Mouse (Mus musculus): ENCODE data around the gene Nacc2. TPM values are rescaled to one million over a fixed set of nuclear protein-coding genes. Genes with fewer than 3 reads are reported as not detected.

Gene Nacc2
- polyA plus RNA-seq, 1 experiment from 2014 or later, result 37.0 TPM

- TF ChIP-seq CTCF (IDR thresholded peaks at IDR 0.05), result no peak
- ChIA-PET CTCF (no interaction called here), POLR2A (interaction anchor here (0.6 kb wide), 1 partner anchor 10 kb away, joined by 7 read pairs; no protein-coding TSS in a partner anchor)
- in situ Hi-C loops (cut with MboI; ENCODE audit: low pct_unique_long_range_greater_than_20kb), result loop anchor here (5.0 kb wide), 1 partner anchor 81 kb away; no protein-coding TSS in a partner anchor
- no peak for DNase-seq (ENCODE audit: low read depth, low spot score)
- no peak for ATAC-seq
- H3K27me3 ChIP-seq, result no peaks in the 10 kb centered on the region
Measured at GRCm38 (mm10) chr2:26061018-26061666, 61.9 kb downstream of the Nacc2 start.

GRCm38 (mm10) chr2:26057053-26057452 lies 66.0 kb downstream of the Nacc2 start:
- no peak for DNase-seq (ENCODE audit: low read depth, low spot score)
- no peak for ATAC-seq
- CTCF ChIA-PET, result interaction anchor here (1.9 to 3.8 kb wide), 3 partner anchors 14 to 84 kb away, joined by 4 to 15 read pairs (median 5); no protein-coding TSS in a partner anchor
- POLR2A ChIA-PET, result interaction anchor here (1.5 kb wide), 1 partner anchor 10 kb away, joined by 4 read pairs; no protein-coding TSS in a partner anchor
- in situ Hi-C loops (cut with MboI; ENCODE audit: low pct_unique_long_range_greater_than_20kb), result no loop called here
- no peaks in the 10 kb centered on the region for H3K27me3 ChIP-seq
- no peak for TF ChIP-seq CTCF (IDR thresholded peaks at IDR 0.05)

- ChIA-PET CTCF (interaction anchor here (0.8 to 3.8 kb wide), 7 partner anchors 14 to 94 kb away, joined by 3 to 15 read pairs (median 4); no protein-coding TSS in a partner anchor), POLR2A (interaction anchor here (1.1 to 1.5 kb wide), 2 partner anchors 11 to 85 kb away, joined by 4 to 5 read pairs; no protein-coding TSS in a partner anchor)
Measured at GRCm38 (mm10) chr2:26056226-26056625, 66.8 kb downstream of the Nacc2 start.

GRCm38 (mm10) chr2:26055747-26056102 lies 67.3 kb downstream of the Nacc2 start:
- ATAC-seq, result no peak
- CTCF ChIA-PET, result interaction anchor here (0.9 to 3.8 kb wide), 15 partner anchors 9 to 98 kb away, joined by 3 to 17 read pairs (median 5); no protein-coding TSS in a partner anchor
- DNase-seq (ENCODE audit: low read depth, low spot score), result no peak
- POLR2A ChIA-PET, result interaction anchor here (1.1 kb wide), 2 partner anchors 11 to 85 kb away, joined by 4 to 5 read pairs; no protein-coding TSS in a partner anchor
- in situ Hi-C loops (cut with MboI; ENCODE audit: low pct_unique_long_range_greater_than_20kb), result no loop called here
- no peaks in the 10 kb centered on the region for H3K27me3 ChIP-seq
- no peak for TF ChIP-seq CTCF (IDR thresholded peaks at IDR 0.05)

More at GRCm38 (mm10) chr2:26056226-26056625, 66.8 kb downstream of the Nacc2 start:
- in situ Hi-C loops (cut with MboI; ENCODE audit: low pct_unique_long_range_greater_than_20kb), result no loop called here
- ATAC-seq (no peak), DNase-seq (ENCODE audit: low read depth, low spot score) (no peak)
- no peaks in the 10 kb centered on the region for H3K27me3 ChIP-seq
- no peak for TF ChIP-seq CTCF (IDR thresholded peaks at IDR 0.05)

GRCm38 (mm10) chr2:26055046-26055746 lies 67.8 kb downstream of the Nacc2 start:
- H3K27me3 ChIP-seq, result no peaks in the 10 kb centered on the region
- CTCF ChIA-PET, result interaction anchor here (0.7 to 3.8 kb wide), 20 partner anchors 9 to 99 kb away, joined by 3 to 17 read pairs (median 4); no protein-coding TSS in a partner anchor
- no peak for ATAC-seq
- POLR2A ChIA-PET, result interaction anchor here (1.1 kb wide), 2 partner anchors 12 to 86 kb away, joined by 4 to 5 read pairs; no protein-coding TSS in a partner anchor
- no peak for DNase-seq (ENCODE audit: low read depth, low spot score)
- TF ChIP-seq CTCF (IDR thresholded peaks at IDR 0.05), result no peak
- in situ Hi-C loops (cut with MboI; ENCODE audit: low pct_unique_long_range_greater_than_20kb), result no loop called here

- in situ Hi-C loops (cut with MboI; ENCODE audit: low pct_unique_long_range_greater_than_20kb), result no loop called here
- TF ChIP-seq CTCF (IDR thresholded peaks at IDR 0.05), result no peak
- no peak for ATAC-seq
- POLR2A ChIA-PET, result interaction anchor here (0.8 kb wide), 1 partner anchor 18 kb away, joined by 3 read pairs; no protein-coding TSS in a partner anchor
- DNase-seq (ENCODE audit: low read depth, low spot score), result no peak
- H3K27me3 ChIP-seq, result no peaks in the 10 kb centered on the region
- CTCF ChIA-PET, result interaction anchor here (0.7 kb wide), 1 partner anchor 57 kb away, joined by 3 read pairs; no protein-coding TSS in a partner anchor
Measured at GRCm38 (mm10) chr2:26052806-26053205, 70.2 kb downstream of the Nacc2 start.

GRCm38 (mm10) chr2:26048816-26049215 lies 74.2 kb downstream of the Nacc2 start:
- ChIA-PET CTCF (interaction anchor here (1.2 kb wide), 1 partner anchor 93 kb away, joined by 3 read pairs; no protein-coding TSS in a partner anchor), POLR2A (no interaction called here)
- DNase-seq (ENCODE audit: low read depth, low spot score), result no peak
- no peak for TF ChIP-seq CTCF (IDR thresholded peaks at IDR 0.05)
- H3K27me3 ChIP-seq, result no peaks in the 10 kb centered on the region
- ATAC-seq, result no peak
- in situ Hi-C loops (cut with MboI; ENCODE audit: low pct_unique_long_range_greater_than_20kb), result no loop called here

GRCm38 (mm10) chr2:26044216-26044615 lies 78.8 kb downstream of the Nacc2 start:
- CTCF ChIA-PET, result interaction anchor here (1.0 kb wide), 1 partner anchor 14 kb away, joined by 3 read pairs; no protein-coding TSS in a partner anchor
- no peak for ATAC-seq
- no peak for DNase-seq (ENCODE audit: low read depth, low spot score)
- H3K27me3 ChIP-seq, result peaks cover 6% of the 10 kb centered on the region
- no peak for TF ChIP-seq CTCF (IDR thresholded peaks at IDR 0.05)
- POLR2A ChIA-PET, result no interaction called here
- in situ Hi-C loops (cut with MboI; ENCODE audit: low pct_unique_long_range_greater_than_20kb), result no loop called here

- no peak for ATAC-seq
- TF ChIP-seq CTCF (IDR thresholded peaks at IDR 0.05), result no peak
- in situ Hi-C loops (cut with MboI; ENCODE audit: low pct_unique_long_range_greater_than_20kb), result no loop called here
- H3K27me3 ChIP-seq, result peaks cover 6% of the 10 kb centered on the region
- DNase-seq (ENCODE audit: low read depth, low spot score), result no peak
- ChIA-PET CTCF (interaction anchor here (1.1 to 1.2 kb wide), 2 partner anchors 12 to 14 kb away, joined by 4 read pairs; no protein-coding TSS in a partner anchor), POLR2A (no interaction called here)
Measured at GRCm38 (mm10) chr2:26042603-26043002, 80.4 kb downstream of the Nacc2 start.

GRCm38 (mm10) chr2:26041163-26041810 lies 81.7 kb downstream of the Nacc2 start:
- no peak for ATAC-seq

More at GRCm38 (mm10) chr2:26041163-26041810, 81.7 kb downstream of the Nacc2 start:
- in situ Hi-C loops (cut with MboI; ENCODE audit: low pct_unique_long_range_greater_than_20kb), result no loop called here
- no peak for DNase-seq (ENCODE audit: low read depth, low spot score)
- TF ChIP-seq CTCF (IDR thresholded peaks at IDR 0.05), result no peak
- H3K27me3 ChIP-seq, result peaks cover 6% of the 10 kb centered on the region
- ChIA-PET CTCF (interaction anchor here (1.2 kb wide), 1 partner anchor 10 kb away, joined by 4 read pairs; no protein-coding TSS in a partner anchor), POLR2A (no interaction called here)

All from Patski (cell line).